Mouse (Mus musculus) lung, postnatal 4 days (tissue): ENCODE results near the gene Slain2.

Experiments used
- DNase-seq, 2 experiments: peaks; one replicate each; pipeline ENCODE4 v3.0.0; 2021

Gene Slain2

DNA sequence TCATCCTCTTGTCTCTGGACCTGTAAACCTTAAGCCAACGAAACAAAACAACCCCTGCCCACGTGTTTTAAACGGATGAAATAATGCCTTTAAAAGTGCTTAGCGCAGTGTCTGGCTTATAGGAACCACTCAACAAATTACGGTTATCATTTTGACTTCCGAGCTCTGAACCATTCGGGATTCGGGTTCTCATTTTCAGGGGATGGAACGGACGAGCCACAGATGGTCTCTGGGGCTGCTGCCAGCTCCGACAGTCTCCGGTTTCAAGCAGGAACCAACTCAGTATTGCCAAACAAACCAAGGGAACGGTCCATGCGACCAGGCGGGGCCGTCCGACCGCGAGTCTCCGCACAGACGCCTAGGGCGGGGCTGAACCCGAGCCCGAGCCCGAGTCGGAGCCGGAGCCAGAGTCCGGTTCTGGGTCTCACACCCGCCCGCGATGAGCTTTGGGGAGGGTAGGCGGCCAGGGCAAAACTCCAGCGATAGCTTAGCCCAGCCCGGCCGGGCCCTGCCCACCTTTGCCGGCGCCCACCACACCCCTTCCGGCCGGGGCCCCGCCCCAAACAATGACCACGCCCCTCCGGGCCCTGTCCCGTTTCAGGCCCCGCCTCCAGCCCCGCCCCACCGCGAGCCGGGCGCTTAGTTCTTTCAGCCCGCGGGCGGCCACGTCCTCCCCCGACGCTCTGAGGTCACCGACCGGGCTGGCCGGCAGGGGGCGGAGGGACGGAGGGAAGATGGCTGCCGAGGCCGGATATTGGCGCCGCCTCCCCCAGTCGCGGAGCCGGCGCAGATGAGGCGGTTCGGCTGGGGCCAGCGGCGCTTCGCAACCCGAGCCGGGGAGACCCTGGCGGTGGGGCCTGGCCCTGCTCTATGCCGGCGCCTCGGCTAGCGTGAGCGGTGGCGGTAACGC, at the start of gene Slain2:
Slain2 (plus strand) TSS at position 657 of the 910 bp plus-strand sequence.
- DNase-seq = peak; percentile 99 to 100

DNA sequence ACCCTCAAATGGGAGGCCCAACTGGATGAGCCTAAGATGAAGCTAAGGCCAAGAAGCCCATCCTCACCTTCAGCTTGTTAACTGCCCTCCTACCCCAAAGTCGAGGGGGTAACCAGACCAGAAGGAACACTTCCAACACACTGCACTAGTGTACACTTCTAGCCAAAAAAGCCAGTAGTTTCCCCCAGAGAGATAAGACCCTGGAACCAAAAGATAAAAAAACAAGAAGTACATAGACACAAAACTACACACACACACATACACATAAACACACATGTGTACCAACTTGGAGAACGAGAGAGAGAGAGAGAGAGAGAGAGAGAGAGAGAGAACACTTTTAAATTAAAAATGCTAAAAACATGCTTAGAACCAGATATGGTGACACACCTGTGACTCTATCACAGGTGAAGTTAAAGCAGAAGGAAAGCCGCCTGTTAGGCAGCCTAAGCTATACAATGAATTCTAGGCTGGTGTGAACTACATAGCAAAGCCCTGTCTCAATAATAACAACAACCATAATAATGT, 49.4 kb upstream of the Slain2 start:
- no peak for DNase-seq

DNA sequence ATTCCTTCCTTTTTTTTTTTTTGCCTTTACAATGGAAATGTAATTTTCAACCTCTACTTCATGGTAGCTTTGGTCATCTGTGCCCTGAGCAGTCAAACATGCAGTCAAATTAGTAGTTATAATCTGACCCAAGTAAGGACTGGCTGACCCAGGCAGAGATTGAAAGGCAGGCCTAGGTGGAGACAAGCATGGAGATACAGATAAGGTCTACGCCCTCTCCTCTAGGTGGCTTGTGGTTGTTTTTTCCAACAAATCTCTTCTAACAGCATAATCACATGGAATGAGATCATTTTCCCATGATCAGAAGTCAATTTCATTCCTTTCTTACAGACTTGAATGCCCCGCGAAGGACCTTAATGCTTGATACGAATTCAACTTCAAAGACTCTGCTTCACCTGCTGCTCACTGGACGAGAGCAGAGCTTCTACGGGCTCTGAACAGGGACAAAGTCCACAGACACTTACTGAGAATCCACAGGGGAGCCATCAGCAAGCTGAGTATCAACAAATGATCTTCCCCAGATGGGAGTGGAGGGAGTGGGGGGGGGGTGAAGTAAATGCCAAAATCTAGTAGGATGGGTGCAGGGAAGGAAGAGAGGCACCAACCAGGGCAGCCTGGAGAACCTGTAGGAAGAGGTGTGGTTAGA, 47.7 kb upstream of the Slain2 start:
- DNase-seq = no peak

DNA sequence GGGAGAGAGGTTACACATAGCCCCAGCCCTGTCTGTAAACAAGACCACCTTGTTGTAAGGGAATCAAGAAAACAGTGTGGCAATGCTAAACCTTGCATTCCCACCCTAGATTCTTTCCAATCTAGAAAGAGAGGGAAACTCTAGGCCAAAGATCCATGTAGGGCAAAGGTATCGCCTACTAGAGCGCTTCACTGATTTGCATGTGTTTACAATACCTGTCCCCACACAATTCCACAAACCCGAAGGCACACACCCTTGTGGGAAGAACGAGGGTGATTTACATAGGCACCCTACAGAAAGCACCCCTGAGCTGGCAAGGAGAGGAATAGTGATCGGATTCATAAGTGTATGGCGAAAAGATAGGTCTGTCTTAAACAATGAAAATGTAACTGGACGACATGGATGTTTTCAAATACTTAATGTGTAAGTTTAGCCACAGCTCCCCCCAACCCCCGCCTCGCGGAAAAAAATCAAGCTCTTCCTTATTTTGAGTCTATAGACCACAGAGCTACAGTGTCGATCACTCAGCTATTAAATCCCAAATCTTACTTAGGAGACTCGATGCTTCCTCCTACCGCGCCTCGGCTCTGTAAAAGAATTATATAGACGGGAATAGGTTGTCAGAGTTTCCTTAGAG, 47.0 kb upstream of the Slain2 start:
- DNase-seq = no peak

DNA sequence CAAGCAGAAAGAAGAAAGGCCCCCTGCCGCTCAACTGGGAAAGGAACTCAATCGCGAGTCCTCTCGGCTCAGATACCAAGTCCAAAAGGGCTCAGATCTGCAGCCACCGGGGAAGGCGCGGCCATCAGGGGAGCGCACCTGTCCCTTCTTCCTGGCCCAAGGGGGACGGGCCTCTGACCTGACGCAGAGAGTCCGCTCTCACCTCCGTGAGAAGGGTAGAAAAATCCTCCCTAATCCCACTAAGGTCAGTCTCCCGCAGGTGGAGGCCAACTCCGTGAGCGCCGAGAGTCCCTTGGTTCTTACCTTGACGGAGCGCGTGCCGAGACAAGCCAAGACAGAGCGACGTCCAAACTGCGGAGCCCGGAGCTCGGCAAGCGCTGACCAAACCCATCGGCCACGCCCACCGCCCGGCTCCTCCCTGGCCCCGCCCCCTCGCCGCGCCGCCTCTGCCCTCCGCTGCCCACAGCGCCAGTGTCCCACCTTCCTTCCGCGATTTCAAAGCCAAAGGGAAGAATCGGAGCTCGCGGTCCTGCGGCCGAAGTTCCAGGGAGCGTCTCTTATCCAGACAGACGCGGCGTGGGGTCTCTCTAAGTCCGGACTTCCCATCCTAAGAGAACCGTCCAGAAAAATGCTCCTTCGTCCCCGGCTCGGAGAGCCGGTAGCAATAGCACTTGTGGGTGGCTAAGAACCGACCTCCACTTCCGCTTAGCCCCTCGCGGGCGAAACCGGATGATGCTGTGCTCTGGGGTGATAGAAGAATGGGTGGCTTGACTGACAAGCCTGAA, 45.8 kb upstream of the Slain2 start, which contains the start of gene Tec:
Tec (minus strand) TSS at position 393 of the 785 bp plus-strand sequence.
- DNase-seq = peak; percentile 94 to 95

DNA sequence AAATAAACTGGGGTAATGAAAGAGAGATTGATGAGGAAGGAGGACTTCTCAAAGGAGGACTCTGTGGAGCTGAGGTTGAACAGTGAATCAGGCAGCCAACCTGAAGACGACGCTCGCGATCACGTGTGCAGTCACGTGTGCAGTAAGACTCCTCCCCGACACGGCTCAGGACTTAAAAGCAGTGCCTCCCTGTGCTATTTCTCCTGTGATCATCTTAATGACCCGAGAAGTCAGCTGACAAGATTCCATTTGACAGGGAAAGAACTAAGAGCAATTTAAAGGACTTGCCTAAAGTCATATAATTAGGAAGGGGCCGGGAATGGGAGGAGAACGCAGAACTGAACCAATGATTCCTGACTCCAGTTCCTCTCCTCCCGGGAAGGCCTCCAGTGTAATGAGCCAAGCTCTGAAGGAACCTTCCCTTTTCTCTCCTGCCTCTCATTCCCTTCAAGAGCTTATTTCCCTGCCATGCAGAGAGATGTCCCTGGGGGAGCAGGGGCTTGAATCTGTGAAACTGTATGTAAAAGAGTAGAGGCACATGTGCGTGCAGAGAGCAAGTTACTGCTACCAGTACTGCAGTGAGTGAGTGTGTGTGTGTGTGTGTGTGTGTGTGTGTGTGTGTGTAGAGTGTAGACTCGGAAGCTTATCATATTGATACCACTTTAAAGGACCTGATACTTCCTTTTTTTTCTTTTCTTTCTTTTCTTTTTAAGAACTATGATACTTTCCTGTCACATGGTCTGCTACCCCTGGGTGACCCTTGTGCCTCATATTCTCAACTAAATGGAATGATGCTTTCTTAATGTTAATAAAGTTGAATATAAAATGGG, 44.1 kb upstream of the Slain2 start:
- DNase-seq = no peak

DNA sequence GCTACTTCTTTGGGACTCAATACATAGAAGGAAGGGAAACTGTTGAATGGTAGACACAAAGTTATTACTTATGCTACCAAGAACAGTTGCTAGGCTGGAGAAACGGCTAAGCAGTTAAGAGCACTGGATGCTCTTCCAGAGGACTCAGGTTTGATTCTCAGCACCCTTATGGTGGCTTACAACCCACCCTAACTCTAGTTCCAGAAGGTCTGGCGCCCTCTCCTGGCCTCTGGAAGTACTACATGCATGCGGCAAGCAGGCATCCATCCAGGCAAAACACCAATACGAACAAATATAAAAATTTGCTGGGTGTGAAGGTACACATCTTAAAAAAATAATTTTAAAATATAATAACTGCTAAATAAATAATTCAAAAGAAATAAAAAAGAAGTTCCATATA, 43.0 kb upstream of the Slain2 start:
- no peak for DNase-seq

DNA sequence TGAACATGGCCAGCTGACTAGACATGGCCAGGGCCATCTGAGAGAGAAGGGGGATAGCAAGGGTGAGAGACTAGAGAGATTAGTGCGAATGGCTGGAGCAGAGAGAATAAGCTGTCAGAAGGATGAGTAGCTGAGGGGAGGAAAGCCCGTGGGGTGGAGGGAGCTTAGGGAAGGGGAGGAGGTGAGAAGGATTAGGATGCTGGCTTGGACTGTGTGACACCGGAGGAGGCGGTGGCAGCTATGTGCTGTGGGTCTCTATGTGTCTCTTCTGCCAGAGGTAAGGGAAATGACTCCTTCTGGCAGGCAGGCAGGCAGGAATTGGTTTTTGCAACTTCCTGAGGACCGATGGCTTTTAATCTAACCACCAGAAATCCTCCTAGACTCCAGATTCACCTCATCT, 34.4 kb upstream of the Slain2 start:
- DNase-seq = no peak

DNA sequence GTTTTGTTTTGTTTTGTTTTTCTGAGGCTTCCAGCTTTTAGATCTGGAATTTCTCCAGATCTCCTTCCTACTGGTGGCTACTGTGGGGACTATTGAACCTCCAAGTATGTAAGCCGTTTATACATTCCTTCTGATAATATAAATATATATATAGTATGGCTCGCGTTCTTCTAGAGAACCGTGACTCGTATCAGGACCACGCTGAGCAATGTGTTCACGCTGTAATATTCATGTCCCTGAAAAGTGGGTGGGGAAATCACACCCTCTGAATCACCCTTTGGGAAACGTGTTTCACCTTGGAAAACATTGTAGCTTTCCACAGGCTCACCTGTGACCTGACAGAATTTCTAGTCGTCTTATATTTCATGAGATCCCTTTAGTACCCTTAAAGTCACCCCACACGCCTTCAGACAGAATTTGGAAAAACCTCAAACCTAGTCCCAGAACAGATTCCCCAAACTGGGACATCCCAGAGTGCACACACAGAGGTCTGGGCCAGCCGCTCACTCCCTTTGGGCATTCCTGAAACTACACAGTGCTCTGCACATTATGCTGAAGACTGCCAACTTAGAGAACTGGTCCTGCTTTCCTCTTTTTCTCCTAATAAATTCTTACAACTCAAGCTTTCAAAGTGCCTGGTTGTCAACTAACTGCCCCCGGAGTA, 32.2 kb upstream of the Slain2 start:
- no peak for DNase-seq

DNA sequence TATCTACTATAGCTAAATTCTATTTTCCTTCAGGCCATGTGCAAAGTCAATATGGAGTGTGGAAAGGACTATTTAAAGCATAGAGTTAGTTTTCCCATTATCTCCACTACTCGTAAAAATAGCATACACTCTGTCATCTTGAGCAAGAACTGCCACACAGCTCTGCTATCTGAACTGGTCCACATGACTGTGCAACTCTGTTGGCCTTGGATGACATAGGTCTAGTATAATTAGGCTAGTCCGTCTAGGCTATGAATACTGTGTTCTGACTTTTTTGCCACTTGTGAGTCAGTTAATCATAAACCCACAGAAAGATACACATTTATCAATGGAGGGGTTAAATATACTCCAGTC, 31.7 kb upstream of the Slain2 start:
- DNase-seq = no peak

DNA sequence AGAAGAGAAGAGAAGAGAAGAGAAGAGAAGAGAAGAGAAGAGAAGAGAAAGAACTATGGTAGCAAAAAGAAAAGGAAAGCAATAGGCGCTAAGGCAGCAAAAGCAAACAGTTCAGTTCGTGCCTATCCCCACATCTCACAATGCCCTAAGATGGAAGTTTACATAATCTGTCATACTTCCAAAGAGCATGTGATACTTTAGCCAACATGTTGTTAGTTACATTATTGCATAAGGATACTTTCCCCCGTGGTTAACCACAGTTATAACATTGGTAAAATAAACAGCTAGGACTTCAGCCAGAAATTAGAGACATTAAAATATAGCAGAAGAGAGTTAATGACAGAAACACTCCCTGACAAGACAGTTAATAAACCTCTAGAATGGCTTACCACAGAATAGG, 30.4 kb upstream of the Slain2 start:
- DNase-seq = no peak

DNA sequence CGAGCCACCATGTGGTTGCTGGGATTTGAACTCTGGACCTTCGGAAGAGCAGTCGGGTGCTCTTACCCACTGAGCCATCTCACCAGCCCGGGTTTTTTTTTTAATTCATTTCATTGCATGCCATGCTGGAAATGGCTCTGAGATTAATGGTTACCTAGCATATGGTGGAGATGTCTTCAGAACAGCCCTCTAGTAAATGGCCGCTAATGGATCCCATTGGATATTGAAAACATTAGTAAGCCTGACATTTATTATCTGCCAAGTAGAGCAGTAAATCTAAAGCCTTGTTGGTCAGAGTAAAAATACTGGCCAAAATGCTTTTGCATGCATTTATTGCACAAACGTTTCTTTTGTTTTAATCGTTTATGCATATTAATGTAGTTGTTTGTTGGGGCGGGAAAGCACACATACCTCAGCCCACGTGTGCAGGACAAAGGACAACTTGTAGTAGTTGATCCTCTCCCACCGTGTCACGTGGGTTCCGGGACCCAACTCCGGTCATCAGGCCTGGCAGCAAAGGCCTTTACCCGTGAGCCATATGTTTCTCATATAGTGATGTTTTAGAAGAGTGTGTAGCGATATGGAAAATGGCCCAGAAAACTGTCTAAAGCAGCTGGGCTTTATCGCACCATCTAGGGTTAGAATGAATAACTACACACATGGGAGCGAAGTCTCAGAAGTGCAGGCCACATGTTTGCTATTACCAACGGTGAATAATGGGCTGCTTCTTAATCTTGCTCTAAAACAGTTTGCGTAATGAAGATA, 27.5 kb upstream of the Slain2 start:
- DNase-seq = no peak

DNA sequence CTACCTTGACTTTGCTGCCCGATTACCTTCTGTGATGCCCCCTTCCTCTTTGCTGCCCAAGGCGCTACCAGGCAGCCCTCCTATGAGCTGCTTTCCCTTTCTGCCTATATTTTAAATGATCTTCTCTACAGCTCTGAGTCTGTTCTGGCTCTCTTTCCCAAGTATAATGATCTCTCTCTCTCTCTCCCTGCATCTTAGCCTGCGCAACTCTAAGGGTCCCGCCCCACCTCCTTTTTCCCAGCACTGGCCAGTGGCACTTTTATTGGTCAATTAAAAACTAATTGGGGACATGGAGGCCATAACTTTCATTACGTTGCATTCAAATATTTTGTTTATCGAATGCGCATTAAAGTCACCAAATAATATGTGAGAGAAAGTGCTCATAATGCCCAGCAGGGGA, 25.8 kb upstream of the Slain2 start:
- DNase-seq = no peak

DNA sequence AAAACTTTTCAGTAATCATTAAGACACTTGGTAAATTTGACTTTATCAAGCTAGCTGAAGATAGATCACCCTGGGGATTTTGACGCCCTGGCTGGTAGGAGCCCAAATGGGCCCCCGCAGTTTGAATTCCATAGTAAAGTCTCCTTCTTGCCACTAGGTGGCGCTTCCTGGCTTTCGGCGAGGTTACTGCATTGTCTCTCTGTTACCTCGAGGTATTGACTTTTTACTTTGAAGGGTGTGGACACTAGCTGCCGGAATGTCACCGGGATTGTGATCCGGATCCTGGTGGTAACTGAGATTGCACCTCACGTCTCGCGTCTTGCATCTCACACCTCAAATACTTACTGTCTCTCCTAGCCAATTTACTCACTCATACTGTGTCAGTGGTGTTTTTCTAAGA, 22.6 kb upstream of the Slain2 start:
- peak; percentile 58 to 64 for DNase-seq

DNA sequence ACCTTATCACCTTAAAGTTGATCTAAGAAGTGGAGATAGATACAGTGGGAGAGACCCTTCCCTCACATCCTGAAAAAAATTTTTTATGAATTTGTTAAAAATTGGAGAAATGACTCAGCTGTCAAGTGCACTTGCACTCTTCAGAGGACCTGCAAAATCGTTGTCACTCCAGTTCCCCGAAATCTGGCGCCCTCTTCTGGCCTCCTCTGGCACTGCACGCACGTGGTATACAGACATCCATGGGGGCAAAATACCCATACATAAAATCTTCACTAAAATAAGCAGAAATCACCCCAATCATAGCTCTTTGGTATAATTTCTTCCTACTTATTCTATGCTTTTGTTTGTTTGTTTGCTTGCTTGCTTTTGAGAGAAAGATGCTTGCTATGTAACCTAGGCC, 20.1 kb upstream of the Slain2 start:
- no peak for DNase-seq

DNA sequence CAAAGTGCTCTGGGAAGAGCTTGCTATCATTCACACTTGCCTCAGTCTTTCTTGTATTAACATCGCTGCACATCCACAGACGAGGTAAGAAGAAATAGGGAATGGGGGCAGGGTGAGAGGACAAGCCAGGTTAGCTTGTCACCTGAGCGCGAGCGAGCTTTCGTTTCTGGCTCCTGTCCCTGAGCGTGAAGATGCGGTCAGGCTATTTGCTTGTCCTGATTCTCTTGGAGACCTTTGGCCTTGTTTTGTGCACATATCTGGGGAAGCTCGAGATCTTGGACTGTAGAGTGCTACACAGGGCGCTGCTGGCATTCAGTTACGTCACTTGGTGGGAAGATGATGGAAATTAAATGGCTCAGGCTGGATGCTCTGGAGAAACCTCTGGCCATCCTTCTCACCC, 18.8 kb upstream of the Slain2 start:
- no peak for DNase-seq

DNA sequence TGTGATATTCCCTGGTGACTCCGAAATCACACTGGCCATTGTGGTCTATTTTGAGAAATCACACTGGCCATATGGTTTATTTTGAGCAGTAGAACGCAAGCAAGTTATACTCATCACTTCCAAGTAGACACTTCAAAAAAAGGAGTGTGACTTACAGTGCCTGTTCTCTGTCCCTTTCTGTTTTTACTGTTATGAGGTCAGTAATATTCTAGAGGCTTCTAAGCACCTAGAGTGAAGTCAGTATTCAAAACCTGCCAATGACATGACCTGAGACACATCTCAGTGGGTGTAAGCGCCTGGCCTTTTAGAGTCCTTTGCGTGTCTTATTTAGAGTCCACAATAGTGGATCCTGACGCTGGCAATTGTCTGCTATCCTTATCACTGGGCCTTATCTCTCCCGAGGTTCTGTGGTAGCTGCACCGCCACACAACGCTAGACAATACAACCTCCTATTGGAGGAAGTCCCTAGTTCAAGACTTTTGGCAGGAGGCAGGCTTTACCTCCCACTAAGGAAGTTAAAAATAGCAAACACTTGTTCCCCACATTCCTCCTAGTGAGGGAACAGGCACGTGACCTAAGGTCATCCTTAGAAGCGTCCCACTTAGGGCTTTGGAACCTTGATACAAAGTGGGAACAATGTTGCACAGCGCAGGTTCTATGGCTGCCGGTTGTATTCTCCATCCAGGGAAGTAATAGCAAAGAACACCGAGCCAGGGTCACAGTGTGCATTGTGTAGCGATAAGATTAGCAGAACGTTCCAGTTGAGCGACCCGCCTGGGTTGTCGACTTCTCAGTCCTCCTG, 17.4 kb upstream of the Slain2 start:
- DNase-seq = no peak

DNA sequence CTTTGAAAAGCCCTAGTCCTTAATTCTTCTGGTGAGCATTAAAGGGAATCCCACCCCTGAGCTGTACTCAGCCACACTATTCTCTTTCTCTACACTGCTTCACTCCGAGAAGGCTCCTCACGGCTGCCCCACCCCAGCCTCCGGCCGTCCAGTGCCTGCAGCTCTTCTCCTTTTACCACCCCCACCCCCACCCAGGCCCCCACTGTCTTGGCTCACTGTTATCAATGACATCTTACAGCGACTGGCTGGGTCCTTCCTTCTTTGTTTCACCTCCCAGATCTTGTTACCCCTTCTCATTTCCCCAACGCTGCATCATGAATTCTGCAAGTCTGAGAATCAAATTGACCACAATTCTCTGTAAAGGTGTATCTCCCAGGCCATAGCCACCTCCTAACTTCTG, 16.1 kb upstream of the Slain2 start:
- no peak for DNase-seq

DNA sequence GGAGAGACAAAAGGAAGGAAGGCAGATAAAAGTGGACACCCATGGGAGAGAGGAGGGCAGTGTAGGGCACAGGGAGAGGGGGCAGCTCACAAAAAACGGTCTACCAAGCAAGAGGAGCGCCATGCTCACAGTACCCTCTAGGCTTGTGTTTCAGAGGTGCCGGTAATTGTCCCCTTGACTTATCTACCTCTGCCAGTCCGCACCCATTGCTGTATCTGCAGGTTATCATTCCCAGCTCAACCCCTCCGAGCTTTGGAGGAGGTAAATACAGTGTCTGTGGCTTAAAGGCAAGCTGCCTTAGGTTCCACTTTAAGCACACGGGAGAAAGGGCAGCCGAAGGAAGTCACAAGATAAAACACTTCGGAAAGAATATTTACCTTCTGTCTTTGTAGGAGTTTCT, 14.8 kb upstream of the Slain2 start:
- no peak for DNase-seq

DNA sequence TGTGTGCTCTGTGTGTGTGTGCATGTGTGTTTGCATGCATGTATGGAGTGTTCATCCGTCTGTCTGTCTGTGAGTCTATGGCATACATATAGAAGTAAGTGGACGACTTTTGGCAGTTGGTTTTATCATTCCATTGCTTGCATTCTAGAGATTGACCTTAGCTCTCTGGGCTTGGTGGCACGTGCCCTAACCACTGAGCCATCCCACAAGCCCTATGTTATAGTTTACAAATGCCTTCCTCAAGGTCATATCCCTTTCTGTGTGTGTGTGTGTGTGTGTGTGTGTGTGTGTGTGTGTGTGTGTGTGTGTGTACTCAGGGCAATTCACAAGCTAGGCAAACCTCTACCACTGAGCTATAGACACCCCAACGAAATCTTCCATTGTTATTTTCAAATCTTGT, 12.2 kb upstream of the Slain2 start:
- DNase-seq = no peak
